Mouse (Mus musculus): ENCODE measurements around the gene Phactr1. TPM values are rescaled to one million over a fixed set of nuclear protein-coding genes. Genes with fewer than 3 reads are reported as not detected.
"Not testable (repeated sequence)": the region's sequence is repeated elsewhere in the genome, so short reads cannot be mapped to it uniquely, and the experiment has no call there.

Gene Phactr1
- polyA plus RNA-seq, 1 experiment: 0.35 TPM

GRCm38 (mm10) chr13:42944106-42944505 is 263.7 kb downstream of the Phactr1 start:
- H3K27ac ChIP-seq (ENCODE audit: control insufficient read depth, insufficient read depth, low read depth, low read length, poor library complexity): no peak overlapping the region
- 33% methylated on average over 3 of the region's 3 CpGs for WGBS
- no peaks in the 10 kb centered on the region for H3K4me1 ChIP-seq (ENCODE audit: control insufficient read depth, insufficient read depth, low read length)
- TF ChIP-seq CTCF (IDR thresholded peaks at IDR 0.05; ENCODE audit: control insufficient read depth, insufficient read depth, low read length): no peak
- TF ChIP-seq POLR2A (IDR thresholded peaks at IDR 0.05; ENCODE audit: borderline replicate concordance, control insufficient read depth, low read depth, low read length): no peak
- H3K4me3 ChIP-seq (replicated peaks; ENCODE audit: control insufficient read depth, low read depth, low read length): no peak overlapping the region

- not testable (repeated sequence) for H3K27ac ChIP-seq (ENCODE audit: control insufficient read depth, insufficient read depth, low read depth, low read length, poor library complexity); H3K4me1 ChIP-seq (ENCODE audit: control insufficient read depth, insufficient read depth, low read length); H3K4me3 ChIP-seq (replicated peaks; ENCODE audit: control insufficient read depth, low read depth, low read length)
- 52% methylated on average over 4 of the region's 4 CpGs for WGBS
These were observed 264.8 kb downstream of the Phactr1 start for GRCm38 (mm10) chr13:42945201-42945600.

GRCm38 (mm10) chr13:42948717-42949265 is 268.4 kb downstream of the Phactr1 start:
- Histone ChIP-seq H3K4me1 (ENCODE audit: control insufficient read depth, insufficient read depth, low read length) (no peaks in the 10 kb centered on the region), H3K27ac (ENCODE audit: control insufficient read depth, insufficient read depth, low read depth, low read length, poor library complexity) (no peak overlapping the region), H3K4me3 (replicated peaks; ENCODE audit: control insufficient read depth, low read depth, low read length) (no peak overlapping the region)
- WGBS: 81% methylated on average over 10 of the region's 10 CpGs
- TF ChIP-seq POLR2A (IDR thresholded peaks at IDR 0.05; ENCODE audit: borderline replicate concordance, control insufficient read depth, low read depth, low read length) (no peak), CTCF (IDR thresholded peaks at IDR 0.05; ENCODE audit: control insufficient read depth, insufficient read depth, low read length) (no peak)

- Histone ChIP-seq H3K27ac (ENCODE audit: control insufficient read depth, insufficient read depth, low read depth, low read length, poor library complexity) (no peak overlapping the region), H3K4me3 (replicated peaks; ENCODE audit: control insufficient read depth, low read depth, low read length) (no peak overlapping the region), H3K4me1 (ENCODE audit: control insufficient read depth, insufficient read depth, low read length) (no peaks in the 10 kb centered on the region)
- 78% methylated on average over 5 of the region's 5 CpGs for WGBS
- TF ChIP-seq CTCF (IDR thresholded peaks at IDR 0.05; ENCODE audit: control insufficient read depth, insufficient read depth, low read length) (no peak), POLR2A (IDR thresholded peaks at IDR 0.05; ENCODE audit: borderline replicate concordance, control insufficient read depth, low read depth, low read length) (no peak)
These were observed 268.9 kb downstream of the Phactr1 start for GRCm38 (mm10) chr13:42949336-42949735.

GRCm38 (mm10) chr13:42950056-42950455 is 269.6 kb downstream of the Phactr1 start:
- no peak overlapping the region for H3K27ac ChIP-seq (ENCODE audit: control insufficient read depth, insufficient read depth, low read depth, low read length, poor library complexity)
- no peak overlapping the region for H3K4me3 ChIP-seq (replicated peaks; ENCODE audit: control insufficient read depth, low read depth, low read length)
- no peak for TF ChIP-seq CTCF (IDR thresholded peaks at IDR 0.05; ENCODE audit: control insufficient read depth, insufficient read depth, low read length)
- no peak for TF ChIP-seq POLR2A (IDR thresholded peaks at IDR 0.05; ENCODE audit: borderline replicate concordance, control insufficient read depth, low read depth, low read length)
- WGBS: 65% methylated on average over 3 of the region's 3 CpGs
- H3K4me1 ChIP-seq (ENCODE audit: control insufficient read depth, insufficient read depth, low read length): no peaks in the 10 kb centered on the region

GRCm38 (mm10) chr13:42952037-42952721 is 271.8 kb downstream of the Phactr1 start:
- Histone ChIP-seq H3K4me1 (ENCODE audit: control insufficient read depth, insufficient read depth, low read length) (no peaks in the 10 kb centered on the region), H3K27ac (ENCODE audit: control insufficient read depth, insufficient read depth, low read depth, low read length, poor library complexity) (no peak overlapping the region), H3K4me3 (replicated peaks; ENCODE audit: control insufficient read depth, low read depth, low read length) (no peak overlapping the region)
- 77% methylated on average over 15 of the region's 15 CpGs for WGBS
- TF ChIP-seq CTCF (IDR thresholded peaks at IDR 0.05; ENCODE audit: control insufficient read depth, insufficient read depth, low read length) (no peak), POLR2A (IDR thresholded peaks at IDR 0.05; ENCODE audit: borderline replicate concordance, control insufficient read depth, low read depth, low read length) (no peak)

GRCm38 (mm10) chr13:42953071-42953470 is 272.6 kb downstream of the Phactr1 start:
- WGBS: 77% methylated on average over 6 of the region's 6 CpGs
- no peak for TF ChIP-seq CTCF (IDR thresholded peaks at IDR 0.05; ENCODE audit: control insufficient read depth, insufficient read depth, low read length)
- Histone ChIP-seq H3K4me1 (ENCODE audit: control insufficient read depth, insufficient read depth, low read length) (no peaks in the 10 kb centered on the region), H3K27ac (ENCODE audit: control insufficient read depth, insufficient read depth, low read depth, low read length, poor library complexity) (no peak overlapping the region), H3K4me3 (replicated peaks; ENCODE audit: control insufficient read depth, low read depth, low read length) (no peak overlapping the region)

GRCm38 (mm10) chr13:42954116-42954515 is 273.7 kb downstream of the Phactr1 start:
- TF ChIP-seq POLR2A (IDR thresholded peaks at IDR 0.05; ENCODE audit: borderline replicate concordance, control insufficient read depth, low read depth, low read length) (no peak), CTCF (IDR thresholded peaks at IDR 0.05; ENCODE audit: control insufficient read depth, insufficient read depth, low read length) (no peak)
- no peak overlapping the region for H3K4me3 ChIP-seq (replicated peaks; ENCODE audit: control insufficient read depth, low read depth, low read length)
- H3K27ac ChIP-seq (ENCODE audit: control insufficient read depth, insufficient read depth, low read depth, low read length, poor library complexity): no peak overlapping the region
- H3K4me1 ChIP-seq (ENCODE audit: control insufficient read depth, insufficient read depth, low read length): no peaks in the 10 kb centered on the region
- WGBS: 65% methylated on average over 5 of the region's 5 CpGs

GRCm38 (mm10) chr13:42956327-42956726 is 275.9 kb downstream of the Phactr1 start:
- Histone ChIP-seq H3K27ac (ENCODE audit: control insufficient read depth, insufficient read depth, low read depth, low read length, poor library complexity) (no peak overlapping the region), H3K4me1 (ENCODE audit: control insufficient read depth, insufficient read depth, low read length) (no peaks in the 10 kb centered on the region), H3K4me3 (replicated peaks; ENCODE audit: control insufficient read depth, low read depth, low read length) (no peak overlapping the region)
- WGBS: 87% methylated on average over 10 of the region's 10 CpGs
- no peak for TF ChIP-seq CTCF (IDR thresholded peaks at IDR 0.05; ENCODE audit: control insufficient read depth, insufficient read depth, low read length)
- TF ChIP-seq POLR2A (IDR thresholded peaks at IDR 0.05; ENCODE audit: borderline replicate concordance, control insufficient read depth, low read depth, low read length): no peak

All from bone marrow, adult 2 months (tissue).